Mouse (Mus musculus): Measurements from ENCODE around the gene Sgcb.
"Not testable (repeated sequence)": the region's sequence is repeated elsewhere in the genome, so short reads cannot be mapped to it uniquely, and the experiment has no call there.

The Sgcb gene

GRCm38 (mm10) chr5:73633141-73633540, 14.4 kb downstream of the Sgcb start:
- peak; percentile 67 for DNase-seq (ENCODE audit: low read depth, low spot score)

- DNase-seq (ENCODE audit: low read depth, low spot score), result no peak
These were observed 15.3 kb downstream of the Sgcb start, which contains the start of gene Lrrc66 for GRCm38 (mm10) chr5:73632291-73632690. TSS of gene Lrrc66 (minus strand) at chr5:73632526.

GRCm38 (mm10) chr5:73631001-73631558, 16.5 kb downstream of the Sgcb start:
- no peak for DNase-seq (ENCODE audit: low read depth, low spot score)

- no peak for DNase-seq (ENCODE audit: low read depth, low spot score)
These were observed 17.4 kb downstream of the Sgcb start for GRCm38 (mm10) chr5:73630141-73630540.

- DNase-seq (ENCODE audit: low read depth, low spot score), result no peak
These were observed 19.6 kb downstream of the Sgcb start for GRCm38 (mm10) chr5:73627991-73628390.

GRCm38 (mm10) chr5:73627559-73627958, 20.0 kb downstream of the Sgcb start:
- DNase-seq (ENCODE audit: low read depth, low spot score), result no peak

- DNase-seq (ENCODE audit: low read depth, low spot score), result no peak
These were observed 20.7 kb downstream of the Sgcb start for GRCm38 (mm10) chr5:73626842-73627241.

- DNase-seq (ENCODE audit: low read depth, low spot score), result no peak
These were observed 22.1 kb downstream of the Sgcb start for GRCm38 (mm10) chr5:73625505-73625904.

GRCm38 (mm10) chr5:73618969-73619368, 28.6 kb downstream of the Sgcb start:
- DNase-seq (ENCODE audit: low read depth, low spot score), result no peak

GRCm38 (mm10) chr5:73615211-73615610, 32.4 kb downstream of the Sgcb start:
- DNase-seq (ENCODE audit: low read depth, low spot score), result no peak

- DNase-seq (ENCODE audit: low read depth, low spot score), result no peak
These were observed 34.3 kb downstream of the Sgcb start for GRCm38 (mm10) chr5:73613296-73613695.

- no peak for DNase-seq (ENCODE audit: low read depth, low spot score)
These were observed 36.5 kb downstream of the Sgcb start for GRCm38 (mm10) chr5:73611071-73611470.

GRCm38 (mm10) chr5:73604964-73605363, 42.6 kb downstream of the Sgcb start:
- no peak for DNase-seq (ENCODE audit: low read depth, low spot score)

- no peak for DNase-seq (ENCODE audit: low read depth, low spot score)
These were observed 43.0 kb downstream of the Sgcb start for GRCm38 (mm10) chr5:73604542-73604941.

GRCm38 (mm10) chr5:73602865-73603264, 44.7 kb downstream of the Sgcb start:
- DNase-seq (ENCODE audit: low read depth, low spot score), result no peak

- no peak for DNase-seq (ENCODE audit: low read depth, low spot score)
These were observed 46.2 kb downstream of the Sgcb start for GRCm38 (mm10) chr5:73601361-73601763.

GRCm38 (mm10) chr5:73599991-73600390, 47.6 kb downstream of the Sgcb start:
- no peak for DNase-seq (ENCODE audit: low read depth, low spot score)

- DNase-seq (ENCODE audit: low read depth, low spot score), result no peak
These were observed 48.5 kb downstream of the Sgcb start for GRCm38 (mm10) chr5:73598943-73599695.

GRCm38 (mm10) chr5:73587119-73587518, 60.5 kb downstream of the Sgcb start:
- no peak for DNase-seq (ENCODE audit: low read depth, low spot score)

- no peak for DNase-seq (ENCODE audit: low read depth, low spot score)
These were observed 61.0 kb downstream of the Sgcb start for GRCm38 (mm10) chr5:73586597-73586996.

- no peak for DNase-seq (ENCODE audit: low read depth, low spot score)
These were observed 62.1 kb downstream of the Sgcb start for GRCm38 (mm10) chr5:73585212-73586115.

- DNase-seq (ENCODE audit: low read depth, low spot score), result not testable (repeated sequence)
These were observed 63.6 kb downstream of the Sgcb start for GRCm38 (mm10) chr5:73584011-73584410.
